Mouse (Mus musculus): Measurements from ENCODE around the gene Ptbp1. TPM values are rescaled to one million over a fixed set of nuclear protein-coding genes. Genes with fewer than 3 reads are reported as not detected.
A peak's percentile ranks its signal among the peaks of the same experiment; 100 is the strongest.

The Ptbp1 gene
- polyA plus RNA-seq, 2 experiments, result 262 to 536 TPM

DNA sequence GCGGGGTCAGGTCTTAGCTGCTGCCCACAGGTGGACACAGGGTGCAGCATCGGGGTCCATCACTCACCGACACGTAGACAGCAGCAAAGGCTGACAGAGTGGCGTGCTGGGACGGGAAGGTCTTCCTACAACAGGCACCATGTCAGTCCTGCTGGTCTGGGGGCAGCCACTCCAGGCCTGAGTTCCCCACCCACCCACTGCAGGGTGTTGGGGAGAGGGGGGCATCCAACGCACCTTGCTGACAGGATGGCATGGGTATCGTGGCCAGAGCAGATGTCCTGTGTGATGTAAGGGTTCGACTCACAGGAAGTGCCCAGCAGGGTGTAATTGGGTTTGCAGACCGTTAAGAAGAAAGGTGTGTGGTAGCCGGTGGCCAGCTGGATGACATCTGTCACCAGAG lies 12.4 kb downstream of the Ptbp1 start:
- no peak for DNase-seq (ENCODE audit: low spot score)
- H3K4me1 ChIP-seq (ENCODE audit: control insufficient read depth, insufficient read depth, low read length), result no peaks in the 10 kb centered on the region
- no peak overlapping the region for H3K4me2 ChIP-seq (replicated peaks; ENCODE audit: low read depth, low read length, severe bottlenecking)
- H3K27me3 ChIP-seq (ENCODE audit: control insufficient read depth, insufficient read depth, low read length), result no peaks in the 10 kb centered on the region
- no peaks in the 10 kb centered on the region for H3K9me3 ChIP-seq (ENCODE audit: control insufficient read depth, low read length)
- no peak for ATAC-seq (ENCODE audit: low FRiP score, low read depth)
- no peak overlapping the region for H3K27ac ChIP-seq (replicated peaks; ENCODE audit: low read depth, low read length)
- no peak overlapping the region for H3K9ac ChIP-seq (ENCODE audit: low read depth, low read length, severe bottlenecking)
- no peak for TF ChIP-seq POLR2A (IDR thresholded peaks at IDR 0.05; ENCODE audit: borderline replicate concordance, extremely low read depth, insufficient read depth, insufficient read length)
- no peak overlapping the region for H3K4me3 ChIP-seq (replicated peaks; ENCODE audit: low read length)
- peaks cover 84% of the 10 kb centered on the region for H3K36me3 ChIP-seq (ENCODE audit: control insufficient read depth, insufficient read depth, low read length)
- 65% methylated on average over 11 of the region's 11 CpGs for WGBS

DNA sequence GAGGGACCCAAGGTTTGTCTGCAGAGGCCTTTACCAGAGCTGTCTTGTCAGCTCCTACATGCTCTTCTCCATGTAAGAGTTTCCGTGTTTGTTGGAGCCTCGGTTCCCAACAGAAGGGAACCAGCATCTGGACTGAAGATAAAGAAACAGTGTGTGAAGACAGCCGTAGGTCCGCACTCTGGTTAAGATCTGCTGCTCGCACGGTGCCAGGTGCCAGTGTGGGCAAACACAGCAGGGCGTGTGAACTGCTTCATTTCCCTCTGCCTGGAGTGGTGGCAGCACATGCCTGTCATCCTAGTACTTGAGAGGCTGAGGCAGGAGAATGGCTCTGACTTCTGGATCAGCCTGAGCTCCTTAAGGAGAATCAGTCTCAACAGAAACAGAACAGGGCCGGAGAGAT lies 17.6 kb downstream of the Ptbp1 start:
- peaks cover 16% of the 10 kb centered on the region; the same call in 1 of the 2 replicates for H3K4me1 ChIP-seq (ENCODE audit: control insufficient read depth, insufficient read depth, low read length)
- ATAC-seq (ENCODE audit: low FRiP score, low read depth) (no peak), DNase-seq (ENCODE audit: low spot score) (no peak)
- no peaks in the 10 kb centered on the region for H3K9me3 ChIP-seq (ENCODE audit: control insufficient read depth, low read length)
- H3K4me2 ChIP-seq (replicated peaks; ENCODE audit: low read depth, low read length, severe bottlenecking), result no peak overlapping the region
- no peak overlapping the region for H3K27ac ChIP-seq (replicated peaks; ENCODE audit: low read depth, low read length)
- H3K9ac ChIP-seq (ENCODE audit: low read depth, low read length, severe bottlenecking), result no peak overlapping the region
- no peaks in the 10 kb centered on the region for H3K27me3 ChIP-seq (ENCODE audit: control insufficient read depth, insufficient read depth, low read length)
- H3K36me3 ChIP-seq (ENCODE audit: control insufficient read depth, insufficient read depth, low read length), result peaks cover 36% of the 10 kb centered on the region
- H3K4me3 ChIP-seq (replicated peaks; ENCODE audit: low read length), result no peak overlapping the region
- WGBS, result 94% methylated on average over 8 of the region's 8 CpGs
- TF ChIP-seq POLR2A (IDR thresholded peaks at IDR 0.05; ENCODE audit: borderline replicate concordance, extremely low read depth, insufficient read depth, insufficient read length), result no peak

- Histone ChIP-seq H3K27ac (replicated peaks; ENCODE audit: low read depth, low read length) (no peak overlapping the region), H3K4me3 (replicated peaks; ENCODE audit: low read length) (peak overlapping the region; percentile 58), H3K27me3 (ENCODE audit: control insufficient read depth, insufficient read depth, low read length) (no peaks in the 10 kb centered on the region), H3K9me3 (ENCODE audit: control insufficient read depth, low read length) (no peaks in the 10 kb centered on the region), H3K36me3 (ENCODE audit: control insufficient read depth, insufficient read depth, low read length) (peaks cover 29% of the 10 kb centered on the region), H3K4me2 (replicated peaks; ENCODE audit: low read depth, low read length, severe bottlenecking) (peak overlapping the region; percentile 72), H3K9ac (ENCODE audit: low read depth, low read length, severe bottlenecking) (peak overlapping the region; percentile 88; the same call in 1 of the 2 replicates), H3K4me1 (ENCODE audit: control insufficient read depth, insufficient read depth, low read length) (peaks cover 16% of the 10 kb centered on the region; the same call in 1 of the 2 replicates)
- no peak for DNase-seq (ENCODE audit: low spot score)
- WGBS, result 49% methylated on average over 3 of the region's 3 CpGs
- no peak for ATAC-seq (ENCODE audit: low FRiP score, low read depth)
- TF ChIP-seq POLR2A (IDR thresholded peaks at IDR 0.05; ENCODE audit: borderline replicate concordance, extremely low read depth, insufficient read depth, insufficient read length), result no peak
Measured at GRCm38 (mm10) chr10:79872862-79873261, 18.6 kb downstream of the Ptbp1 start.

DNA sequence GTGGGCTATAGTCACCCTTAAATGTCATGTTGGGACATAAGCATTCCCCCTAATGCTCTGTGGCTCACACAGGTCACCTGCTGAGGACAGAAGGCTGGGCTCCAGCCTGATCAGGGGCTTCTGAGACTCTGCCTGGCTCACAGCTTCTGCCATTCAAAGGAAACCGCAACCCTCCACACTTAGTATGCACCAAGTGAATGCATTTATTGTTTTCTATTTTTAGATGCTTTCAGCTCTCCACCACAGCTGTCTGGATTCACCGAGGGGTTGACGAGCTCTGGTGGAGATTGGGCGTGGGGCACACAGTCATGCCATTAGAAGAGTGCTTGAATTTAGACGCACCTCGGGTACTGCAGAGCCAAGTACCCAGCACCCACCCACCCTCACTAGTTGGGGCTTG lies 19.1 kb downstream of the Ptbp1 start:
- H3K27me3 ChIP-seq (ENCODE audit: control insufficient read depth, insufficient read depth, low read length), result no peaks in the 10 kb centered on the region
- TF ChIP-seq POLR2A (IDR thresholded peaks at IDR 0.05; ENCODE audit: borderline replicate concordance, extremely low read depth, insufficient read depth, insufficient read length), result no peak
- peak overlapping the region; percentile 58 for H3K4me3 ChIP-seq (replicated peaks; ENCODE audit: low read length)
- no peaks in the 10 kb centered on the region for H3K9me3 ChIP-seq (ENCODE audit: control insufficient read depth, low read length)
- ATAC-seq (ENCODE audit: low FRiP score, low read depth) (no peak), DNase-seq (ENCODE audit: low spot score) (no peak)
- H3K27ac ChIP-seq (replicated peaks; ENCODE audit: low read depth, low read length), result 0 out of 2 replicates have a peak overlapping the region, but pooled peaks have one; percentile 75
- H3K36me3 ChIP-seq (ENCODE audit: control insufficient read depth, insufficient read depth, low read length), result peaks cover 29% of the 10 kb centered on the region
- H3K4me1 ChIP-seq (ENCODE audit: control insufficient read depth, insufficient read depth, low read length), result peaks cover 16% of the 10 kb centered on the region; the same call in 1 of the 2 replicates
- H3K9ac ChIP-seq (ENCODE audit: low read depth, low read length, severe bottlenecking), result peak overlapping the region; percentile 88
- peak overlapping the region; percentile 72 for H3K4me2 ChIP-seq (replicated peaks; ENCODE audit: low read depth, low read length, severe bottlenecking)
- WGBS, result 11% methylated on average over 6 of the region's 6 CpGs

DNA sequence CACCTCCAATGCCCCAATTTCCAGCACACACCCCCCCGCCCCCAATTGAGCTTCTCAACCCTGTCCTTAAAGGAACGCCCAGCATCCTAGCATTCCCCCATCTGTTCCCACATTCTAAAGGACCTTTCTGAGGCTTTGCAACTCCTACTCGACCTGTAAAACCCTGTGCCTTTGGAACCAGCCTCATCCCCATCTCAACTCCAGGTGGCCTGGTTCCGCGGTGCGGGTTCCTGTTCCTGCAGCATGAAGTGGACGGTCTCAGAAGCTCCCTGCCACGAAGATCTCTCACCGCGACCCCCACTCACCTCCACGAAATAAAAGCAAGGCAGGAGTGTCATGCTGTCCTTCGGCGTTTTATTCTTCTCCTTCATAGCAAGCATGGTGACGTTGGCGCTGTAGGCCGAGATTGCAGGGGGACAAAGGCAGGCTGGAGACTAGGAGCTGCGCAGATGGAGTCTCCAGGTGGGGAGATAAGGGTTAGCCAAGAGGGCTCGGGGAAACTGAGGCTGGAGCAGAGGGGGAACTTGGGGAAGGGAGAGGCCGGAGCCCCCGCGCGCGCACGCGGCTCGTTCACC lies 19.6 kb downstream of the Ptbp1 start:
- under 1% methylated on average over 26 of the region's 26 CpGs for WGBS
- no peak; the same call in 1 of the 2 replicates for ATAC-seq (ENCODE audit: low FRiP score, low read depth)
- H3K27me3 ChIP-seq (ENCODE audit: control insufficient read depth, insufficient read depth, low read length), result no peaks in the 10 kb centered on the region
- no peak for DNase-seq (ENCODE audit: low spot score)
- peak overlapping the region; percentile 75 for H3K27ac ChIP-seq (replicated peaks; ENCODE audit: low read depth, low read length)
- H3K4me1 ChIP-seq (ENCODE audit: control insufficient read depth, insufficient read depth, low read length), result peaks cover 16% of the 10 kb centered on the region; the same call in 1 of the 2 replicates
- H3K4me3 ChIP-seq (replicated peaks; ENCODE audit: low read length), result peak overlapping the region; percentile 58
- peak overlapping the region; percentile 88 for H3K9ac ChIP-seq (ENCODE audit: low read depth, low read length, severe bottlenecking)
- H3K4me2 ChIP-seq (replicated peaks; ENCODE audit: low read depth, low read length, severe bottlenecking), result peak overlapping the region; percentile 72
- no peaks in the 10 kb centered on the region for H3K9me3 ChIP-seq (ENCODE audit: control insufficient read depth, low read length)
- H3K36me3 ChIP-seq (ENCODE audit: control insufficient read depth, insufficient read depth, low read length), result peaks cover 29% of the 10 kb centered on the region
- no peak for TF ChIP-seq POLR2A (IDR thresholded peaks at IDR 0.05; ENCODE audit: borderline replicate concordance, extremely low read depth, insufficient read depth, insufficient read length)

All from limb, embryonic 14.5 days (tissue).